Mouse (Mus musculus): ENCODE measurements around the gene Sbf2. TPM values are rescaled to one million over a fixed set of nuclear protein-coding genes. Genes with fewer than 3 reads are reported as not detected.
A peak's percentile ranks its signal among the peaks of the same experiment; 100 is the strongest.

Sbf2 gene
- polyA plus RNA-seq, 1 experiment from 2014 or later, result 34.8 TPM

GRCm38 (mm10) chr7:110298739-110299410, 315.8 kb downstream of the Sbf2 start:
- 88% methylated on average over 17 of the region's 17 CpGs for WGBS
- H3K36me3 ChIP-seq, result no peaks in the 10 kb centered on the region
- H3K4me1 ChIP-seq (replicated peaks), result peaks cover 31% of the 10 kb centered on the region
- 0 out of 2 replicates have a peak overlapping the region, but pooled peaks have one; percentile 82 for H3K27ac ChIP-seq
- no peak overlapping the region for H3K4me3 ChIP-seq
- DNase-seq (ENCODE audit: low spot score), result no peak
- H3K27me3 ChIP-seq (ENCODE audit: insufficient read depth, poor library complexity, severe bottlenecking), result no peaks in the 10 kb centered on the region
- no peaks in the 10 kb centered on the region for H3K9me3 ChIP-seq

GRCm38 (mm10) chr7:110298090-110298489, 316.6 kb downstream of the Sbf2 start:
- WGBS, result 77% methylated on average over 7 of the region's 7 CpGs
- H3K27ac ChIP-seq, result peak overlapping the region; percentile 82

DNA sequence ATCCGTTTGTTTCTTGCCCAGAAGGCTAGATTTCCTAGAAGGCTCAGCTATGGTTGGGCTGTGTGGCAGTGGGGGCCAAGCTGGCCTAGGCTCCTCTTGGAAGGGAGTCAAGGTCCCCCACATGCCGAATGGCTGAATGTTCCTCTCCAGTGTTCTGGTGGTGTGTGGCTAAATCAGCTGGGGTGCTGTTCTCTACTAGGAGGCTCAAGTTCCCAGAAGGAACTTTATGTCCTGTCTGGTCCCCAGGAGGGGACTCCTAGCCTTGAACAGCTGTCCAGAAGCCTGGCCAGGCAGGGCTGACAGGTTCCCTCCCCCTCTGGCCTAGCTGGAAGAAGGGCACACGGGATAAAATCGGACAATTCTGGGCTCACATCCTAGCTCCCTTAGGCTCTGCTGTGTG, 317.1 kb downstream of the Sbf2 start:
- no peak overlapping the region for H3K4me3 ChIP-seq
- 48% methylated on average over 4 of the region's 4 CpGs for WGBS

More at GRCm38 (mm10) chr7:110298090-110298489, 316.6 kb downstream of the Sbf2 start:
- Histone ChIP-seq H3K4me1 (replicated peaks) (peaks cover 31% of the 10 kb centered on the region), H3K27me3 (ENCODE audit: insufficient read depth, poor library complexity, severe bottlenecking) (no peaks in the 10 kb centered on the region), H3K4me3 (no peak overlapping the region), H3K9me3 (peaks cover under 1% of the 10 kb centered on the region; the same call in 1 of the 2 replicates), H3K36me3 (no peaks in the 10 kb centered on the region)
- DNase-seq (ENCODE audit: low spot score), result no peak

GRCm38 (mm10) chr7:110296889-110297603, 317.7 kb downstream of the Sbf2 start:
- DNase-seq (ENCODE audit: low spot score), result peak; percentile 79
- no peak overlapping the region; the same call in 1 of the 2 replicates for H3K4me3 ChIP-seq
- WGBS, result 25% methylated on average over 17 of the region's 17 CpGs
- peaks cover 5% of the 10 kb centered on the region; the same call in 1 of the 2 replicates for H3K9me3 ChIP-seq
- H3K4me1 ChIP-seq (replicated peaks), result peaks cover 31% of the 10 kb centered on the region
- H3K36me3 ChIP-seq, result no peaks in the 10 kb centered on the region
- no peaks in the 10 kb centered on the region for H3K27me3 ChIP-seq (ENCODE audit: insufficient read depth, poor library complexity, severe bottlenecking)
- H3K27ac ChIP-seq, result peak overlapping the region; percentile 82

More for the DNA sequence above, 317.1 kb downstream of the Sbf2 start:
- no peaks in the 10 kb centered on the region for H3K36me3 ChIP-seq
- no peaks in the 10 kb centered on the region for H3K27me3 ChIP-seq (ENCODE audit: insufficient read depth, poor library complexity, severe bottlenecking)
- H3K27ac ChIP-seq, result peak overlapping the region; percentile 82
- no peak for DNase-seq (ENCODE audit: low spot score)
- H3K4me1 ChIP-seq (replicated peaks), result peaks cover 31% of the 10 kb centered on the region
- H3K9me3 ChIP-seq, result peaks cover 5% of the 10 kb centered on the region; the same call in 1 of the 2 replicates

- WGBS, result 73% methylated on average over 4 of the region's 4 CpGs
- Histone ChIP-seq H3K4me3 (no peak overlapping the region), H3K27ac (no peak overlapping the region), H3K27me3 (ENCODE audit: insufficient read depth, poor library complexity, severe bottlenecking) (no peaks in the 10 kb centered on the region), H3K36me3 (0 out of 2 replicates have a peak, but pooled peaks cover 5% of the 10 kb centered on the region), H3K9me3 (peaks cover 5% of the 10 kb centered on the region; the same call in 1 of the 2 replicates), H3K4me1 (replicated peaks) (peaks cover 15% of the 10 kb centered on the region)
- DNase-seq (ENCODE audit: low spot score), result no peak
These were observed 325.1 kb downstream of the Sbf2 start for GRCm38 (mm10) chr7:110289647-110290046.

- 0 out of 2 replicates have a peak, but pooled peaks cover 5% of the 10 kb centered on the region for H3K36me3 ChIP-seq
- DNase-seq (ENCODE audit: low spot score), result no peak
- WGBS, result 67% methylated on average over 6 of the region's 6 CpGs
- peaks cover 5% of the 10 kb centered on the region; the same call in 1 of the 2 replicates for H3K9me3 ChIP-seq
- no peaks in the 10 kb centered on the region for H3K27me3 ChIP-seq (ENCODE audit: insufficient read depth, poor library complexity, severe bottlenecking)
- peaks cover 15% of the 10 kb centered on the region for H3K4me1 ChIP-seq (replicated peaks)
- H3K4me3 ChIP-seq, result no peak overlapping the region
- no peak overlapping the region for H3K27ac ChIP-seq
These were observed 326.0 kb downstream of the Sbf2 start for GRCm38 (mm10) chr7:110288731-110289191.

- Histone ChIP-seq H3K4me1 (replicated peaks) (peaks cover 15% of the 10 kb centered on the region), H3K27ac (no peak overlapping the region), H3K36me3 (0 out of 2 replicates have a peak, but pooled peaks cover 5% of the 10 kb centered on the region), H3K4me3 (no peak overlapping the region), H3K27me3 (ENCODE audit: insufficient read depth, poor library complexity, severe bottlenecking) (no peaks in the 10 kb centered on the region), H3K9me3 (peaks cover 5% of the 10 kb centered on the region; the same call in 1 of the 2 replicates)
- 89% methylated on average over 4 of the region's 4 CpGs for WGBS
- DNase-seq (ENCODE audit: low spot score), result no peak
These were observed 326.5 kb downstream of the Sbf2 start for GRCm38 (mm10) chr7:110288191-110288604.

- H3K9me3 ChIP-seq, result no peaks in the 10 kb centered on the region
- H3K4me1 ChIP-seq (replicated peaks), result peaks cover 15% of the 10 kb centered on the region
- WGBS, result 54% methylated on average over 8 of the region's 8 CpGs
- DNase-seq (ENCODE audit: low spot score), result peak; percentile 18
- 0 out of 2 replicates have a peak, but pooled peaks cover 5% of the 10 kb centered on the region for H3K36me3 ChIP-seq
- H3K4me3 ChIP-seq, result no peak overlapping the region
- H3K27me3 ChIP-seq (ENCODE audit: insufficient read depth, poor library complexity, severe bottlenecking), result no peaks in the 10 kb centered on the region
- H3K27ac ChIP-seq, result peak overlapping the region; percentile 5; the same call in 1 of the 2 replicates
These were observed 327.1 kb downstream of the Sbf2 start for GRCm38 (mm10) chr7:110287476-110288071.

- Histone ChIP-seq H3K27ac (peak overlapping the region; percentile 5; the same call in 1 of the 2 replicates), H3K36me3 (peaks cover 8% of the 10 kb centered on the region)
- WGBS, result 8% methylated on average over 12 of the region's 12 CpGs
These were observed 327.8 kb downstream of the Sbf2 start for GRCm38 (mm10) chr7:110286838-110287475.

DNA sequence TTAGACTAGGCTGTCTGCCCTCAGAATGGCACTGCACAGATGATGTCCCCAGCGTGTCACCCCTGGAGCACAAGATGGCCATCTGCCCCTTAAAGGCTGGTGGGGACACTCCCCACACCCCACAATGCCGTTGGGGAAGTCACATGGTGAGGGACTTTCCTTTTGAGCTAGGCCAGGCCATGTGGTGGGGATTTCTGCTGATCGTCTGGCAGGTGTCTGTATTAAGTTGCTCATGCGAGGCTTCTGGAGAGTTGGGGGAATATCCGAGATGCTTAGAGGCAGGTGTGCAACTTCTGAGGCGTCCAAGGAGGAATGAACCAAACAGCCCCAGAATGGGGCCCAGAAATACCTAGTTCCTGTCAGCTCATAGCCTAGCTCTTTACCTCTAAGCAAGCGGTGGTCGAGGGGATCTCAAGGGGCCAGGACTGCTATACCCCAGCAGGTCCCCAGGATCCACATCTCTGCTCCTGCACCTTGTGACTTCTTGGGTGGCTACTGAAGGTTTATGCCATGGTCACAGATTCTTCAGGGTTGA, 328.5 kb downstream of the Sbf2 start:
- Histone ChIP-seq H3K9me3 (no peaks in the 10 kb centered on the region), H3K27ac (no peak overlapping the region), H3K36me3 (peaks cover 15% of the 10 kb centered on the region), H3K27me3 (ENCODE audit: insufficient read depth, poor library complexity, severe bottlenecking) (no peaks in the 10 kb centered on the region), H3K4me1 (replicated peaks) (peaks cover 15% of the 10 kb centered on the region), H3K4me3 (no peak overlapping the region)
- DNase-seq (ENCODE audit: low spot score), result no peak
- WGBS, result 82% methylated on average over 8 of the region's 8 CpGs

More at GRCm38 (mm10) chr7:110286838-110287475, 327.8 kb downstream of the Sbf2 start:
- H3K4me1 ChIP-seq (replicated peaks), result peaks cover 15% of the 10 kb centered on the region
- H3K9me3 ChIP-seq, result no peaks in the 10 kb centered on the region
- H3K27me3 ChIP-seq (ENCODE audit: insufficient read depth, poor library complexity, severe bottlenecking), result no peaks in the 10 kb centered on the region
- peak; percentile 85 for DNase-seq (ENCODE audit: low spot score)
- no peak overlapping the region for H3K4me3 ChIP-seq

GRCm38 (mm10) chr7:110285849-110286151, 328.9 kb downstream of the Sbf2 start:
- Histone ChIP-seq H3K36me3 (peaks cover 20% of the 10 kb centered on the region), H3K4me3 (no peak overlapping the region), H3K9me3 (no peaks in the 10 kb centered on the region), H3K27ac (no peak overlapping the region), H3K4me1 (replicated peaks) (peaks cover 15% of the 10 kb centered on the region), H3K27me3 (ENCODE audit: insufficient read depth, poor library complexity, severe bottlenecking) (no peaks in the 10 kb centered on the region)
- DNase-seq (ENCODE audit: low spot score), result no peak
- WGBS, result 78% methylated on average over 3 of the region's 3 CpGs
